Mouse (Mus musculus): Measurements from ENCODE around the gene 4930524J08Rik. TPM values are rescaled to one million over a fixed set of nuclear protein-coding genes. Genes with fewer than 3 reads are reported as not detected.

The 4930524J08Rik gene
- polyA plus RNA-seq, 1 experiment from 2014 or later, result 0.52 TPM

GRCm38 (mm10) chr5:99975061-99975460 lies 3.8 kb upstream of the 4930524J08Rik start:
- H3K4me1 ChIP-seq (replicated peaks), result peaks cover 33% of the 10 kb centered on the region
- no peak overlapping the region for H3K27ac ChIP-seq
- ATAC-seq (replicated peaks; ENCODE audit: insufficient number of reproducible peaks, insufficient read depth, low FRiP score, low read depth), result no peak
- H3K27me3 ChIP-seq, result no peaks in the 10 kb centered on the region
- H3K4me3 ChIP-seq, result no peak overlapping the region
- no peaks in the 10 kb centered on the region for H3K9me3 ChIP-seq (replicated peaks)
- H3K36me3 ChIP-seq, result no peaks in the 10 kb centered on the region
- H3K4me2 ChIP-seq, result peak overlapping the region; percentile 83
- 35% methylated on average over 4 of the region's 4 CpGs for WGBS
- no peak overlapping the region for H3K9ac ChIP-seq

GRCm38 (mm10) chr5:99975776-99976175 lies 3.1 kb upstream of the 4930524J08Rik start:
- Histone ChIP-seq H3K27me3 (no peaks in the 10 kb centered on the region), H3K27ac (no peak overlapping the region), H3K36me3 (no peaks in the 10 kb centered on the region), H3K4me3 (peak overlapping the region; percentile 34), H3K9me3 (replicated peaks) (no peaks in the 10 kb centered on the region), H3K4me2 (peak overlapping the region; percentile 83), H3K9ac (peak overlapping the region; percentile 14; the same call in 1 of the 2 replicates), H3K4me1 (replicated peaks) (peaks cover 34% of the 10 kb centered on the region)
- no peak for ATAC-seq (replicated peaks; ENCODE audit: insufficient number of reproducible peaks, insufficient read depth, low FRiP score, low read depth)
- 26% methylated on average over 1 of the region's 1 CpGs for WGBS

DNA sequence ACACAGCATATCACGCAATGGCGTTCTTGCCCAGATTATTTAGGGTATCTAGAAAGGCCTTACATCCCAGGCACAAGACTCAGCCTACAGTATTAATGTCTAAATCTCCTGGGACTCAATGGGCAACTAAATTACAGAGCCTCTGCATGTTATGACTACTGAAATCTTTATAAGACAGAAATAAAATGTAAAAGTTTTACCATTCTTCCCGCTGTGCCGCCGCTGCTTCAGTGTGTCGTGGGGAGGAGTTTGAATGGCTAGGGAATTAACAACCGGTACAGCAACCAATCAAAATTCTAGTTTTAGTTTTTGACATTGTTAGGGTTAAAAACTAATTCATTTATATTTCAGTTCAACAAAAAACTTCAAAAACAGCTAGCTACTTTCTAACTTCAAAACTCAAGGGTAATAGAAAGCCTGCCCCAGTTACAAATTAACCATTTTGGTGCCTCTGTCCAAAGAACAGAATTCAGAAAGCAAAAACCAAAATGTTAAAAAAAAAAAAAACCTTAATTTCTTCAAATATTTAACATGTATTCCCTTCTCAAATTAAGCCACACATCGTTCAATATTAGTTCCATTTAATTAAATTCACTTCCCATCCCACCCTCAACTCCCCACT lies 2.4 kb upstream of the 4930524J08Rik start:
- peak overlapping the region; percentile 90 for H3K4me3 ChIP-seq
- ATAC-seq (replicated peaks; ENCODE audit: insufficient number of reproducible peaks, insufficient read depth, low FRiP score, low read depth), result no peak
- H3K36me3 ChIP-seq, result no peaks in the 10 kb centered on the region
- H3K27ac ChIP-seq, result no peak overlapping the region
- H3K9me3 ChIP-seq (replicated peaks), result no peaks in the 10 kb centered on the region
- no peaks in the 10 kb centered on the region for H3K27me3 ChIP-seq
- 5% methylated on average over 8 of the region's 8 CpGs for WGBS
- H3K9ac ChIP-seq, result peak overlapping the region; percentile 99
- peaks cover 34% of the 10 kb centered on the region for H3K4me1 ChIP-seq (replicated peaks)
- H3K4me2 ChIP-seq, result peak overlapping the region; percentile 83

DNA sequence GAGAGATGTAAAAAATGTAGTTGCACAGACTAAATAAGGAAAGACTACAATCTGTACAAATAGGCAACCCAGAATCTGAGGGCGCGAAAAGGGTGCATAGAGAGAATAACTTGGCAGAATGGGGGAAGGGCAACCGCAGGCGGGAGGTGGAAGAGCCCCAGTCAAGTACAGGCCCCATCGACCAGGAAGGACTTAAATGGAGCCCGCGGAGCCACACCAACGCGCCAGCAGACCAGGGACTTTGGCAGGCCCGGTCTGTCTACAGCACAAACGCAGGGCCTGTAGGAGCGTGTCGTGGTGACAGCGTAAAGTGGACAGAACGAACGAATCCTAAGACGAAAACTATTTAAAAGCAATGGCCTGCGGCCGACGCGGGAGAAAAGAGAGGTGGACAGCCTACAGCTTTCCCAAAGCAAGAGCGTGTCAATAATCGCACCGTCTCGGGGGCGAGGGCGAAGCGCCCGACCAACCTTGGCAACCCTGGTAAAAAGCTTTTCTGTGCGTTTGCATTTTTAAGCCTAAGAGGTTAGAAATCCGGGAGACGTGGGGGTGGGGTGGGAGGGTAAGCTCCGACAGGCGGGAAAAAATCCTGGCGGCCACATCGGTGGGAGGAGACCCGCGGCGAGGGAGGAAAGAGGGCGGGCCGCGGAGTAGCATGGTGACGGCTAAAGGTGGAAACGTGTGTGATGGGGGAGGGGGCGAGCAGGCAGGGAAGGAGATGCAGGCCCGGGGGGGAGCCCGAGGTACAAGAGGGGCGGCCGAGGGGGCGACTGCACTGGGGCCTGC lies 1.2 kb upstream of the 4930524J08Rik start:
- WGBS, result under 1% methylated on average over 49 of the region's 50 CpGs
- no peaks in the 10 kb centered on the region for H3K9me3 ChIP-seq (replicated peaks)
- H3K27me3 ChIP-seq, result no peaks in the 10 kb centered on the region
- peak; percentile 53 for ATAC-seq (replicated peaks; ENCODE audit: insufficient number of reproducible peaks, insufficient read depth, low FRiP score, low read depth)
- peak overlapping the region; percentile 99 for H3K9ac ChIP-seq
- H3K4me2 ChIP-seq, result peak overlapping the region; percentile 83
- peaks cover 34% of the 10 kb centered on the region for H3K4me1 ChIP-seq (replicated peaks)
- H3K36me3 ChIP-seq, result no peaks in the 10 kb centered on the region
- H3K27ac ChIP-seq, result peak overlapping the region; percentile 99
- peak overlapping the region; percentile 90 for H3K4me3 ChIP-seq

DNA sequence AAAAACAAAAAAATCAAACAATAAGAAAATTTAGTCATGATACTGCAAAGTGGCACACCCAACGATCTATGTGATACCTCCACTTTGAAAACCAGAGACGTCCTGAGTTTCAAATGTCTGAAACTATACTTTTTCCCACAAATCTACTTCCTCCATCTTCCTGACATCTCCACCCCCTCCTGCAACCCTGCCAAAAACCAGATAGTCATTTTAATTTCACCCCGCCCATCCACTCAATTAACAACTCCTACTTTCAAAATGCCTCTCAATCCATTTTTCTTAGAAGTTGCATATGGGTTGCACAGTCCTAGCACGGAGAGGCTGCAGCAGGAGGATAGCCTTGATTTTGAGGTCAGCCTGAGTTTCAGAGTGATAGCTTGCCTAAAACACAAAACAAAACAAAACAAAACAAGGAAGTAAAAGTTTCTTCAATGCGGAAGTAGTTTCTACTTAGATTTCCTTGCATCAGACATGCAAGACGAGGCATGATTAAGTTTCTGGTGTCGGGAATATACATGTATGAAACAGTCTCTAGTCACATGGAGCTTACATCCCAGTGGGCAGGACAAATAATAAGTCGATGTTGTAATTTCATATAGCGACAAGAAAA lies 4.7 kb downstream of the 4930524J08Rik start:
- H3K9ac ChIP-seq, result no peak overlapping the region
- H3K4me3 ChIP-seq, result no peak overlapping the region
- no peaks in the 10 kb centered on the region for H3K27me3 ChIP-seq
- no peaks in the 10 kb centered on the region for H3K9me3 ChIP-seq (replicated peaks)
- no peak overlapping the region for H3K27ac ChIP-seq
- no peak for ATAC-seq (replicated peaks; ENCODE audit: insufficient number of reproducible peaks, insufficient read depth, low FRiP score, low read depth)
- no peak overlapping the region for H3K4me2 ChIP-seq
- H3K36me3 ChIP-seq, result no peaks in the 10 kb centered on the region
- WGBS, result 82% methylated on average over 9 of the region's 9 CpGs
- peaks cover 5% of the 10 kb centered on the region; the same call in 1 of the 2 replicates for H3K4me1 ChIP-seq (replicated peaks)

GRCm38 (mm10) chr5:99994166-99994565 lies 15.3 kb downstream of the 4930524J08Rik start:
- Histone ChIP-seq H3K4me1 (replicated peaks) (no peaks in the 10 kb centered on the region), H3K4me2 (no peak overlapping the region), H3K4me3 (no peak overlapping the region), H3K9me3 (replicated peaks) (no peaks in the 10 kb centered on the region), H3K27me3 (no peaks in the 10 kb centered on the region), H3K9ac (no peak overlapping the region), H3K27ac (no peak overlapping the region), H3K36me3 (no peaks in the 10 kb centered on the region)
- ATAC-seq (replicated peaks; ENCODE audit: insufficient number of reproducible peaks, insufficient read depth, low FRiP score, low read depth), result no peak
- WGBS, result 70% methylated on average over 3 of the region's 3 CpGs

GRCm38 (mm10) chr5:99994680-99995079 lies 15.8 kb downstream of the 4930524J08Rik start:
- no peaks in the 10 kb centered on the region for H3K9me3 ChIP-seq (replicated peaks)
- H3K27ac ChIP-seq, result no peak overlapping the region
- no peaks in the 10 kb centered on the region for H3K36me3 ChIP-seq
- H3K4me2 ChIP-seq, result no peak overlapping the region
- WGBS, result 86% methylated on average over 3 of the region's 3 CpGs
- H3K4me1 ChIP-seq (replicated peaks), result no peaks in the 10 kb centered on the region
- no peaks in the 10 kb centered on the region for H3K27me3 ChIP-seq
- H3K4me3 ChIP-seq, result no peak overlapping the region
- H3K9ac ChIP-seq, result no peak overlapping the region
- ATAC-seq (replicated peaks; ENCODE audit: insufficient number of reproducible peaks, insufficient read depth, low FRiP score, low read depth), result no peak

DNA sequence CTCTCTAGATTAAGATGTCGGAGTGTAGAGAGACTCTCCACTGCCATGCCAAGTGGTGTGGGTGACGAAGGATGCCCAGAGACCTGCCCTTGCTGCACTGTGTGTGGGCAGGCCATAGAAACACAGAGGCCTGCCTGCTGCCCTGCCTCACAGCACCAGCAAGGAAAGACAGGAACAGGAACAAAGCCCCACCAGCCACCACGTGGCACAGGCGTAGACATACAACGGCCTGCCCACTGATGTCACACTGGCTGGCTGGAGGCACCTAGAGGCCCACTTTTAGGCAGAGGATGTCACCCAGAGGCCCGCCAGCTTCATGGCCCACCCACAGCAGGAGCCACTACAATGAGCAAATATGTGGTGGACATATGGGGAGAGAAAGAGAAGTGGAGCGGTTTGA lies 21.2 kb downstream of the 4930524J08Rik start:
- Histone ChIP-seq H3K9me3 (replicated peaks) (no peaks in the 10 kb centered on the region), H3K9ac (no peak overlapping the region), H3K27ac (no peak overlapping the region), H3K4me1 (replicated peaks) (peaks cover 1% of the 10 kb centered on the region; the same call in 1 of the 2 replicates), H3K27me3 (no peaks in the 10 kb centered on the region), H3K4me3 (no peak overlapping the region), H3K36me3 (no peaks in the 10 kb centered on the region), H3K4me2 (no peak overlapping the region)
- ATAC-seq (replicated peaks; ENCODE audit: insufficient number of reproducible peaks, insufficient read depth, low FRiP score, low read depth), result no peak
- 76% methylated on average over 7 of the region's 7 CpGs for WGBS

GRCm38 (mm10) chr5:100000500-100000899 lies 21.6 kb downstream of the 4930524J08Rik start:
- Histone ChIP-seq H3K9me3 (replicated peaks) (no peaks in the 10 kb centered on the region), H3K9ac (no peak overlapping the region), H3K27ac (no peak overlapping the region), H3K36me3 (no peaks in the 10 kb centered on the region), H3K27me3 (no peaks in the 10 kb centered on the region), H3K4me3 (no peak overlapping the region), H3K4me1 (replicated peaks) (peaks cover 6% of the 10 kb centered on the region), H3K4me2 (no peak overlapping the region)
- ATAC-seq (replicated peaks; ENCODE audit: insufficient number of reproducible peaks, insufficient read depth, low FRiP score, low read depth), result no peak
- WGBS, result 47% methylated on average over 8 of the region's 8 CpGs

GRCm38 (mm10) chr5:100003895-100004294 lies 25.0 kb downstream of the 4930524J08Rik start:
- Histone ChIP-seq H3K9ac (no peak overlapping the region), H3K9me3 (replicated peaks) (no peaks in the 10 kb centered on the region), H3K4me1 (replicated peaks) (peaks cover 19% of the 10 kb centered on the region), H3K4me3 (no peak overlapping the region), H3K27me3 (no peaks in the 10 kb centered on the region), H3K36me3 (no peaks in the 10 kb centered on the region), H3K27ac (no peak overlapping the region), H3K4me2 (no peak overlapping the region)
- ATAC-seq (replicated peaks; ENCODE audit: insufficient number of reproducible peaks, insufficient read depth, low FRiP score, low read depth), result no peak
- 70% methylated on average over 4 of the region's 4 CpGs for WGBS

DNA sequence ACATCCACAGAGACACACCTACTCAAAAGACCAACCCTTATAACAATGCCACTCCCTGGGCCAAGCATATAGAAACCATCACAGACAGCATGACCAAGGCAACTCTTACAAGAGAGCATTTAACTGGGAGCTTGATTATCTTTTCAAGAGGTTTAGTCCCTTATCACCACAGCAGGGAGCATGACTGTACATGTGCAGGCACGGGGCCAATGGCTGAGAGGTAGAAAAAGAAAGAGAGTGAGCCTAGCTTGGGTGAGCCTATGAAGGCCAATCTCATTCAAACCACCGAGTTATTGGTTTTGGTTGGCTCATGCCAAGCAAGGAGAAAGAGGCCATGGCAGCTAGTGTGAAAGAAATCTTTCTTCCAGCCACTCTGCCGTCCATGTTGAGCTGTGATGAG lies 26.6 kb downstream of the 4930524J08Rik start:
- WGBS, result 35% methylated on average over 3 of the region's 3 CpGs
- no peak for ATAC-seq (replicated peaks; ENCODE audit: insufficient number of reproducible peaks, insufficient read depth, low FRiP score, low read depth)
- Histone ChIP-seq H3K4me1 (replicated peaks) (peaks cover 19% of the 10 kb centered on the region), H3K27me3 (no peaks in the 10 kb centered on the region), H3K4me2 (no peak overlapping the region), H3K36me3 (no peaks in the 10 kb centered on the region), H3K27ac (peak overlapping the region; percentile 32; the same call in 1 of the 2 replicates), H3K9me3 (replicated peaks) (no peaks in the 10 kb centered on the region), H3K4me3 (no peak overlapping the region), H3K9ac (no peak overlapping the region)
